15 mouse cellular contexts compared by ENCODE assay signal in genomic region chr12:57444281-57444903, GRCm38 (mm10).
A peak's percentile ranks its signal among the peaks of the same experiment; 100 is the strongest.
DNase-seq lines count a peak whose midpoint lies in the region; ATAC-seq and TF ChIP-seq lines count a peak whose summit lies in the region.
"Had no signal": no experiment of that assay in that cellular context is flagged by ENCODE, and none has a peak within 500 bp of the region (broad histone marks: within the 10 kb centered on the region; RNA-seq: fewer than 3 reads in every experiment).

No protein-coding gene starts in this region.

- no peaks in the 10 kb centered on the region for H3K79me2 ChIP-seq in liver, adult 2 months (ENCODE audit: control insufficient read depth, insufficient read depth, low read length)

- DNase-seq in midbrain, embryonic 11.5 days (ENCODE audit: low spot score, missing footprints) = peak; percentile 84
- DNase-seq in midbrain, postnatal 0 days (ENCODE audit: low spot score) = no peak
- peak; percentile 99 for DNase-seq in liver, adult 2 months (ENCODE audit: extremely low read depth, low read depth, low spot score)
- DNase-seq in yolk sac, embryonic 10.5 days (ENCODE audit: low spot score) = peak; percentile 80
- DNase-seq in gastrocnemius, adult 18-20 months (ENCODE audit: low spot score) = no peak
- DNase-seq in kidney, adult 8-10 months = no peak
- DNase-seq in cerebellum, adult 18-20 months = no peak
- DNase-seq: cerebellum, postnatal 14 days; gastrocnemius, postnatal 25 days; retina, postnatal 1 day had no signal

- H3K27ac ChIP-seq in midbrain, embryonic 11.5 days (ENCODE audit: low read depth, low read length) = no peak overlapping the region
- H3K27ac ChIP-seq in midbrain, postnatal 0 days (ENCODE audit: low read depth, low read length) = no peak overlapping the region
- H3K27ac ChIP-seq in liver, adult 2 months (replicated peaks; ENCODE audit: insufficient read depth, low read depth, low read length) = no peak overlapping the region
- H3K27ac ChIP-seq in lung, embryonic 16.5 days (ENCODE audit: low read length) = 0 out of 2 replicates have a peak overlapping the region, but pooled peaks have one; percentile 36
- H3K27ac ChIP-seq: forebrain, embryonic 15.5 days; hindbrain, embryonic 14.5 days; midbrain, embryonic 13.5 days had no signal

- H3K36me3 ChIP-seq in midbrain, embryonic 11.5 days (ENCODE audit: control insufficient read depth, insufficient read depth, low read length) = no peaks in the 10 kb centered on the region
- no peaks in the 10 kb centered on the region for H3K36me3 ChIP-seq in midbrain, postnatal 0 days (ENCODE audit: insufficient read depth, low read length)
- no peaks in the 10 kb centered on the region for H3K36me3 ChIP-seq in liver, adult 2 months (ENCODE audit: control insufficient read depth, insufficient read depth, low read length)
- no peaks in the 10 kb centered on the region for H3K36me3 ChIP-seq in lung, embryonic 16.5 days (ENCODE audit: control insufficient read depth, insufficient read depth, low read length)
- H3K36me3 ChIP-seq: forebrain, embryonic 15.5 days; midbrain, embryonic 13.5 days had no signal

- no peaks in the 10 kb centered on the region for H3K27me3 ChIP-seq in midbrain, embryonic 11.5 days (ENCODE audit: control insufficient read depth, insufficient read depth, low read length)
- H3K27me3 ChIP-seq in midbrain, postnatal 0 days (ENCODE audit: insufficient read depth, low read length) = no peaks in the 10 kb centered on the region
- no peaks in the 10 kb centered on the region for H3K27me3 ChIP-seq in liver, adult 2 months (ENCODE audit: control insufficient read depth, insufficient read depth, low read length)
- no peaks in the 10 kb centered on the region for H3K27me3 ChIP-seq in lung, embryonic 16.5 days (ENCODE audit: control insufficient read depth, insufficient read depth, low read depth, low read length)
- H3K27me3 ChIP-seq: CH12.LX; forebrain, embryonic 15.5 days; midbrain, embryonic 13.5 days had no signal

- H3K9ac ChIP-seq in midbrain, embryonic 11.5 days (ENCODE audit: low read length) = no peak overlapping the region
- H3K9ac ChIP-seq in midbrain, postnatal 0 days (replicated peaks; ENCODE audit: low read length, poor library complexity, severe bottlenecking) = no peak overlapping the region
- no peak overlapping the region for H3K9ac ChIP-seq in liver, adult 2 months (ENCODE audit: low read depth, low read length)
- H3K9ac ChIP-seq in lung, embryonic 16.5 days (ENCODE audit: low read length) = no peak overlapping the region
- H3K9ac ChIP-seq: forebrain, embryonic 15.5 days; hindbrain, embryonic 14.5 days; midbrain, embryonic 13.5 days had no signal

- TF ChIP-seq POLR2A in liver, adult 2 months (IDR thresholded peaks at IDR 0.05; ENCODE audit: extremely low read depth, insufficient read depth, low read length) = no peak

- 0 out of 2 replicates have a peak, but pooled peaks have one; percentile 27 for ATAC-seq in midbrain, embryonic 11.5 days (ENCODE audit: low FRiP score)
- ATAC-seq in midbrain, postnatal 0 days (ENCODE audit: low FRiP score) = no peak
- peak; percentile 61; the same call in 1 of the 2 replicates for ATAC-seq in lung, embryonic 16.5 days (ENCODE audit: low read depth)
- ATAC-seq: forebrain, embryonic 15.5 days; midbrain, embryonic 13.5 days had no signal

- no peak for TF ChIP-seq CTCF in midbrain, postnatal 0 days (IDR thresholded peaks at IDR 0.05)
- no peak for TF ChIP-seq CTCF in liver, adult 2 months (IDR thresholded peaks at IDR 0.05; ENCODE audit: low read depth, low read length)

- no peaks in the 10 kb centered on the region for H3K9me3 ChIP-seq in midbrain, embryonic 11.5 days (ENCODE audit: control insufficient read depth, low read length)
- H3K9me3 ChIP-seq in midbrain, postnatal 0 days (ENCODE audit: low read length) = no peaks in the 10 kb centered on the region
- H3K9me3 ChIP-seq in lung, embryonic 16.5 days (ENCODE audit: control insufficient read depth, low read length) = no peaks in the 10 kb centered on the region
- H3K9me3 ChIP-seq: forebrain, embryonic 15.5 days; midbrain, embryonic 13.5 days had no signal

- no peak overlapping the region for H3K4me3 ChIP-seq in midbrain, embryonic 11.5 days (ENCODE audit: low read depth, low read length)
- H3K4me3 ChIP-seq in midbrain, postnatal 0 days (ENCODE audit: low read depth, low read length) = no peak overlapping the region
- H3K4me3 ChIP-seq in liver, adult 2 months (ENCODE audit: insufficient read depth, low read depth, low read length) = peak overlapping the region; percentile 31; the same call in 1 of the 2 replicates
- no peak overlapping the region for H3K4me3 ChIP-seq in lung, embryonic 16.5 days (ENCODE audit: low read length)
- H3K4me3 ChIP-seq: forebrain, embryonic 15.5 days; midbrain, embryonic 13.5 days had no signal

- H3K4me2 ChIP-seq in midbrain, embryonic 11.5 days = no peak overlapping the region
- H3K4me2 ChIP-seq in midbrain, postnatal 0 days (ENCODE audit: low read depth, low read length, poor library complexity, severe bottlenecking) = no peak overlapping the region
- H3K4me2 ChIP-seq in lung, embryonic 16.5 days (ENCODE audit: low read depth, low read length) = peak overlapping the region; percentile 32; the same call in 1 of the 2 replicates
- H3K4me2 ChIP-seq: forebrain, embryonic 15.5 days; hindbrain, embryonic 14.5 days; midbrain, embryonic 13.5 days had no signal

- no peaks in the 10 kb centered on the region for H3K4me1 ChIP-seq in midbrain, embryonic 11.5 days (ENCODE audit: control insufficient read depth, insufficient read depth, low read length)
- no peaks in the 10 kb centered on the region for H3K4me1 ChIP-seq in midbrain, postnatal 0 days (ENCODE audit: insufficient read depth, low read length)
- peaks cover 14% of the 10 kb centered on the region for H3K4me1 ChIP-seq in liver, adult 2 months (ENCODE audit: control insufficient read depth, insufficient read depth, low read length)
- H3K4me1 ChIP-seq in lung, embryonic 16.5 days (replicated peaks; ENCODE audit: control insufficient read depth, insufficient read depth, low read length) = peaks cover 3% of the 10 kb centered on the region
- H3K4me1 ChIP-seq: forebrain, embryonic 15.5 days; midbrain, embryonic 13.5 days had no signal

- 46% methylated on average over 10 of the region's 10 CpGs for WGBS in midbrain, embryonic 11.5 days
- 57% methylated on average over 10 of the region's 10 CpGs for WGBS in midbrain, postnatal 0 days
- 24% methylated on average over 10 of the region's 10 CpGs for WGBS in liver, adult 2 months
- WGBS in lung, embryonic 16.5 days = 36% methylated on average over 10 of the region's 10 CpGs

Comparison
In these comparisons a context has a peak if more than half of its experiments do, and no peak if none do; other contexts are left out.
1. DNase-seq: peak in midbrain, embryonic 11.5 days (single experiment), liver, adult 2 months (single experiment) and yolk sac, embryonic 10.5 days (single experiment); none in midbrain, postnatal 0 days (single experiment), gastrocnemius, adult 18-20 months (single experiment), kidney, adult 8-10 months (0 of 2) and cerebellum, adult 18-20 months (0 of 2).